In genomic region chr19:12001686-12002085, GRCm38 (mm10) we compare ENCODE assay signal across 19 mouse cellular contexts. TPM values are rescaled to one million over a fixed set of nuclear protein-coding genes. Genes with fewer than 3 reads are reported as not detected.
DNase-seq lines count a peak whose midpoint lies in the region; ATAC-seq and TF ChIP-seq lines count a peak whose summit lies in the region.
"Had no signal": no experiment of that assay in that cellular context is flagged by ENCODE, and none has a peak within 500 bp of the region (broad histone marks: within the 10 kb centered on the region; RNA-seq: fewer than 3 reads in every experiment).

No protein-coding gene starts in this region.

- no peaks in the 10 kb centered on the region for H3K36me3 ChIP-seq in heart, embryonic 10.5 days
- H3K36me3 ChIP-seq in liver, embryonic 12.5 days = no peaks in the 10 kb centered on the region
- no peaks in the 10 kb centered on the region for H3K36me3 ChIP-seq in liver, postnatal 0 days (replicated peaks; ENCODE audit: insufficient read depth, low read length)
- H3K36me3 ChIP-seq in liver, embryonic 15.5 days (replicated peaks) = no peaks in the 10 kb centered on the region
- H3K36me3 ChIP-seq in forebrain, embryonic 14.5 days (ENCODE audit: control insufficient read depth, insufficient read depth, low read length) = no peaks in the 10 kb centered on the region
- H3K36me3 ChIP-seq: neural tube, embryonic 13.5 days had no signal

- no peak for TF ChIP-seq EP300 in liver, postnatal 0 days (IDR thresholded peaks at IDR 0.05; ENCODE audit: low read depth)

- no peak overlapping the region for H3K9ac ChIP-seq in liver, embryonic 12.5 days
- H3K9ac ChIP-seq in liver, postnatal 0 days (replicated peaks) = no peak overlapping the region
- no peak overlapping the region for H3K9ac ChIP-seq in liver, embryonic 15.5 days
- no peak overlapping the region for H3K9ac ChIP-seq in forebrain, embryonic 14.5 days (ENCODE audit: low read length)
- H3K9ac ChIP-seq: forebrain, postnatal 0 days; neural tube, embryonic 13.5 days had no signal

- peaks cover 8% of the 10 kb centered on the region for H3K4me1 ChIP-seq in heart, embryonic 10.5 days
- peaks cover 36% of the 10 kb centered on the region for H3K4me1 ChIP-seq in liver, embryonic 12.5 days
- H3K4me1 ChIP-seq in liver, postnatal 0 days (ENCODE audit: insufficient read depth) = peaks cover 4% of the 10 kb centered on the region
- peaks cover 34% of the 10 kb centered on the region for H3K4me1 ChIP-seq in liver, embryonic 15.5 days (replicated peaks)
- peaks cover 8% of the 10 kb centered on the region; the same call in 1 of the 2 replicates for H3K4me1 ChIP-seq in forebrain, embryonic 14.5 days (ENCODE audit: control insufficient read depth, insufficient read depth, low read length)

- H3K4me3 ChIP-seq in heart, embryonic 10.5 days = 0 out of 2 replicates have a peak overlapping the region, but pooled peaks have one; percentile 36
- H3K4me3 ChIP-seq in liver, embryonic 12.5 days = peak overlapping the region; percentile 32
- H3K4me3 ChIP-seq in liver, postnatal 0 days (ENCODE audit: low read depth, low read length) = no peak overlapping the region
- H3K4me3 ChIP-seq in liver, embryonic 15.5 days (replicated peaks) = no peak overlapping the region
- no peak overlapping the region for H3K4me3 ChIP-seq in forebrain, embryonic 14.5 days (ENCODE audit: low read depth, low read length)
- H3K4me3 ChIP-seq: heart, adult 2 months had no signal

- ATAC-seq in liver, embryonic 12.5 days = no peak
- ATAC-seq in liver, postnatal 0 days = no peak
- ATAC-seq in liver, embryonic 15.5 days (ENCODE audit: insufficient read depth) = no peak
- ATAC-seq in forebrain, embryonic 14.5 days = no peak

- intact Hi-C loops in heart, postnatal 10 days (cut with DNase I) = no loop called here
- intact Hi-C loops in left cerebral cortex, postnatal 14 days (cut with DNase I) = no loop called here

- peak overlapping the region; percentile 56 for H3K4me2 ChIP-seq in liver, embryonic 12.5 days
- no peak overlapping the region for H3K4me2 ChIP-seq in liver, postnatal 0 days (ENCODE audit: low read depth, low read length)
- peak overlapping the region; percentile 54; the same call in 1 of the 2 replicates for H3K4me2 ChIP-seq in liver, embryonic 15.5 days
- no peak overlapping the region for H3K4me2 ChIP-seq in forebrain, embryonic 14.5 days (ENCODE audit: low read length)

- TF ChIP-seq CTCF in liver, postnatal 0 days (IDR thresholded peaks at IDR 0.05; ENCODE audit: low read depth) = no peak

- H3K9me3 ChIP-seq in heart, embryonic 10.5 days = no peaks in the 10 kb centered on the region
- H3K9me3 ChIP-seq in liver, embryonic 12.5 days (replicated peaks) = no peaks in the 10 kb centered on the region
- H3K9me3 ChIP-seq in liver, postnatal 0 days (ENCODE audit: low read length) = no peaks in the 10 kb centered on the region
- H3K9me3 ChIP-seq in liver, embryonic 15.5 days (replicated peaks) = no peaks in the 10 kb centered on the region
- H3K9me3 ChIP-seq in forebrain, embryonic 14.5 days (replicated peaks; ENCODE audit: control insufficient read depth, low read length) = no peaks in the 10 kb centered on the region
- H3K9me3 ChIP-seq: neural tube, embryonic 13.5 days had no signal

- 23% methylated on average over 3 of the region's 3 CpGs for WGBS in heart, embryonic 10.5 days
- WGBS in liver, embryonic 12.5 days (ENCODE audit: insufficient replicate concordance) = 18% methylated on average over 3 of the region's 3 CpGs
- WGBS in liver, postnatal 0 days (ENCODE audit: insufficient replicate concordance) = 18% methylated on average over 3 of the region's 3 CpGs
- 16% methylated on average over 3 of the region's 3 CpGs for WGBS in liver, embryonic 15.5 days (ENCODE audit: insufficient replicate concordance)
- WGBS in forebrain, embryonic 14.5 days = 23% methylated on average over 3 of the region's 3 CpGs

- H3K27me3 ChIP-seq in heart, embryonic 10.5 days (ENCODE audit: insufficient read depth, poor library complexity, severe bottlenecking) = no peaks in the 10 kb centered on the region
- H3K27me3 ChIP-seq in liver, embryonic 12.5 days (replicated peaks) = no peaks in the 10 kb centered on the region; the same call in 1 of the 2 replicates
- H3K27me3 ChIP-seq in liver, postnatal 0 days (ENCODE audit: insufficient read depth, low read length) = no peaks in the 10 kb centered on the region
- H3K27me3 ChIP-seq in liver, embryonic 15.5 days = no peaks in the 10 kb centered on the region; the same call in 1 of the 2 replicates
- no peaks in the 10 kb centered on the region for H3K27me3 ChIP-seq in forebrain, embryonic 14.5 days (replicated peaks; ENCODE audit: control insufficient read depth, insufficient read depth, low read length)
- H3K27me3 ChIP-seq: neural tube, embryonic 13.5 days had no signal

- no peak for DNase-seq in heart, embryonic 10.5 days (ENCODE audit: low spot score)
- DNase-seq in heart, postnatal 10 days = no peak
- DNase-seq in liver, postnatal 0 days = no peak
- peak; percentile 34 for DNase-seq in MEL-GATA-1-ER (ENCODE audit: extremely low read depth, low read depth)
- DNase-seq in left cerebral cortex, postnatal 14 days (ENCODE audit: low spot score in 2 of 2) = no peak
- no peak for DNase-seq in forebrain, embryonic 14.5 days (ENCODE audit: low spot score)

- H3K27ac ChIP-seq in heart, embryonic 10.5 days = no peak overlapping the region
- H3K27ac ChIP-seq in liver, embryonic 12.5 days = no peak overlapping the region
- no peak overlapping the region for H3K27ac ChIP-seq in liver, postnatal 0 days (ENCODE audit: low read depth)
- no peak overlapping the region for H3K27ac ChIP-seq in liver, embryonic 15.5 days (replicated peaks)
- H3K27ac ChIP-seq in forebrain, embryonic 14.5 days (ENCODE audit: low read depth, low read length) = no peak overlapping the region
- H3K27ac ChIP-seq: heart, adult 2 months; neural tube, embryonic 13.5 days had no signal

RNA-seq across cellular contexts. Expression of gene Osbp, which starts 35.9 kb away (rescaled TPM):
- polyA plus RNA-seq in heart, embryonic 10.5 days (2016; fragmentation: Nextera tagmentation; extraction: Ambion mirVana) = 4.7 and 5.8 TPM in 2 replicates
- total RNA-seq in heart, postnatal 10 days (2021) = 10 to 100 TPM; 74.0 to 83.6 TPM
- polyA plus RNA-seq in liver, embryonic 12.5 days (2016; fragmentation: Nextera tagmentation; extraction: Ambion mirVana) = 2.8 and 3.0 TPM in 2 replicates
- 2.6 and 2.7 TPM in 2 replicates for polyA plus RNA-seq in liver, postnatal 0 days (2015; fragmentation: Nextera tagmentation; extraction: Ambion mirVana)
- polyA plus RNA-seq in liver, embryonic 15.5 days (2015; fragmentation: Nextera tagmentation; extraction: Ambion mirVana) = 1.9 and 2.0 TPM in 2 replicates
- total RNA-seq in left cerebral cortex, postnatal 14 days (2021) = 10 to 100 TPM; 57.0 to 60.3 TPM
- 7.2 and 7.4 TPM in 2 replicates for polyA plus RNA-seq in forebrain, embryonic 14.5 days (2014; fragmentation: Nextera tagmentation; extraction: Ambion mirVana)

RNA-seq across cellular contexts. Expression of gene Olfr1423, which starts 39.4 kb away (rescaled TPM):
- polyA plus RNA-seq in heart, embryonic 10.5 days (2016; fragmentation: Nextera tagmentation; extraction: Ambion mirVana) = 0.05 TPM in 1 of 2 replicates, not detected in the other
- not detected for total RNA-seq in heart, postnatal 10 days (2021)
- polyA plus RNA-seq in liver, embryonic 12.5 days (2016; fragmentation: Nextera tagmentation; extraction: Ambion mirVana) = 0.02 TPM in 1 of 2 replicates, not detected in the other
- not detected in 2 replicates for polyA plus RNA-seq in liver, postnatal 0 days (2015; fragmentation: Nextera tagmentation; extraction: Ambion mirVana)
- polyA plus RNA-seq in liver, embryonic 15.5 days (2015; fragmentation: Nextera tagmentation; extraction: Ambion mirVana) = 0.01 TPM in 1 of 2 replicates, not detected in the other
- total RNA-seq in left cerebral cortex, postnatal 14 days (2021) = not detected
- polyA plus RNA-seq in forebrain, embryonic 14.5 days (2014; fragmentation: Nextera tagmentation; extraction: Ambion mirVana) = not detected in 2 replicates
- total RNA-seq: adrenal gland, postnatal 4 days; forebrain, postnatal 0 days; gastrocnemius, postnatal 10 days; heart, adult 2 months; heart, postnatal 25 days; layer of hippocampus, postnatal 10 days; monocyte, adult 5-6 weeks had no signal
- polyA plus RNA-seq: cortical plate, adult 2 months; forebrain, postnatal 0 days; heart, adult 2 months; limb, embryonic 14.5 days; neural tube, embryonic 13.5 days; thymus, adult 2 months had no signal

Comparison
In these comparisons a context has a peak if more than half of its experiments do, and no peak if none do; other contexts are left out.
1. H3K4me3 ChIP-seq: peak in heart, embryonic 10.5 days (single experiment) and liver, embryonic 12.5 days (single experiment); none in liver, postnatal 0 days (single experiment), liver, embryonic 15.5 days (single experiment) and forebrain, embryonic 14.5 days (single experiment).
2. H3K4me2 ChIP-seq: peak in liver, embryonic 12.5 days (single experiment) and liver, embryonic 15.5 days (single experiment); none in liver, postnatal 0 days (single experiment) and forebrain, embryonic 14.5 days (single experiment).